Mouse (Mus musculus): ENCODE data around the gene Nfe2. TPM values are rescaled to one million over a fixed set of nuclear protein-coding genes. Genes with fewer than 3 reads are reported as not detected.

The Nfe2 gene
- polyA plus RNA-seq, 1 experiment from 2014 or later = 3.8 TPM

- H3K4me1 ChIP-seq = peaks cover 97% of the 10 kb centered on the region
- peak overlapping the region; percentile 35 for H3K4me3 ChIP-seq
- peak; percentile 77 for ATAC-seq (ENCODE audit: low FRiP score, low read depth)
- peak overlapping the region; percentile 48 for H3K9ac ChIP-seq (replicated peaks)
- H3K4me2 ChIP-seq (replicated peaks) = peak overlapping the region; percentile 56
- H3K27me3 ChIP-seq = no peaks in the 10 kb centered on the region
- WGBS = 2% methylated on average over 18 of the region's 18 CpGs
- peak overlapping the region; percentile 97 for H3K27ac ChIP-seq (replicated peaks)
- H3K36me3 ChIP-seq = peaks cover 8% of the 10 kb centered on the region; the same call in 1 of the 2 replicates
- no peaks in the 10 kb centered on the region for H3K9me3 ChIP-seq
Observed at GRCm38 (mm10) chr15:103300067-103300471, 41.9 kb upstream of the Nfe2 start.

GRCm38 (mm10) chr15:103299644-103300043 is 41.4 kb upstream of the Nfe2 start:
- no peaks in the 10 kb centered on the region for H3K27me3 ChIP-seq
- H3K9me3 ChIP-seq = no peaks in the 10 kb centered on the region
- H3K27ac ChIP-seq (replicated peaks) = peak overlapping the region; percentile 97
- ATAC-seq (ENCODE audit: low FRiP score, low read depth) = no peak
- peaks cover 95% of the 10 kb centered on the region for H3K4me1 ChIP-seq
- H3K36me3 ChIP-seq = peaks cover 8% of the 10 kb centered on the region
- 14% methylated on average over 8 of the region's 8 CpGs for whole genome bisulfite sequencing
- peak overlapping the region; percentile 35 for H3K4me3 ChIP-seq
- peak overlapping the region; percentile 56 for H3K4me2 ChIP-seq (replicated peaks)
- peak overlapping the region; percentile 48 for H3K9ac ChIP-seq (replicated peaks)

- ATAC-seq (ENCODE audit: low FRiP score, low read depth) = no peak
- Histone ChIP-seq H3K9ac (replicated peaks) (peak overlapping the region; percentile 48; the same call in 1 of the 2 replicates), H3K9me3 (no peaks in the 10 kb centered on the region), H3K27me3 (no peaks in the 10 kb centered on the region), H3K36me3 (peaks cover 11% of the 10 kb centered on the region), H3K4me2 (replicated peaks) (peak overlapping the region; percentile 56), H3K4me3 (no peak overlapping the region), H3K27ac (replicated peaks) (peak overlapping the region; percentile 97), H3K4me1 (peaks cover 89% of the 10 kb centered on the region)
- 67% methylated on average over 5 of the region's 5 CpGs for WGBS
Observed at GRCm38 (mm10) chr15:103298861-103299616, 40.8 kb upstream of the Nfe2 start.

- Histone ChIP-seq H3K9me3 (no peaks in the 10 kb centered on the region), H3K27ac (replicated peaks) (peak overlapping the region; percentile 97), H3K27me3 (no peaks in the 10 kb centered on the region), H3K4me3 (no peak overlapping the region), H3K4me1 (peaks cover 79% of the 10 kb centered on the region), H3K36me3 (peaks cover 20% of the 10 kb centered on the region), H3K4me2 (replicated peaks) (no peak overlapping the region), H3K9ac (replicated peaks) (no peak overlapping the region)
- WGBS = 59% methylated on average over 3 of the region's 3 CpGs
- no peak for ATAC-seq (ENCODE audit: low FRiP score, low read depth)
Observed at GRCm38 (mm10) chr15:103298026-103298425, 39.8 kb upstream of the Nfe2 start.

GRCm38 (mm10) chr15:103297313-103297712 is 39.1 kb upstream of the Nfe2 start:
- H3K27me3 ChIP-seq = no peaks in the 10 kb centered on the region
- no peaks in the 10 kb centered on the region for H3K9me3 ChIP-seq
- 55% methylated on average over 6 of the region's 6 CpGs for WGBS
- H3K36me3 ChIP-seq = peaks cover 27% of the 10 kb centered on the region
- no peak overlapping the region for H3K9ac ChIP-seq (replicated peaks)
- peaks cover 72% of the 10 kb centered on the region for H3K4me1 ChIP-seq
- no peak overlapping the region for H3K4me3 ChIP-seq
- no peak for ATAC-seq (ENCODE audit: low FRiP score, low read depth)
- H3K27ac ChIP-seq (replicated peaks) = peak overlapping the region; percentile 97
- H3K4me2 ChIP-seq (replicated peaks) = no peak overlapping the region

GRCm38 (mm10) chr15:103295851-103296250 is 37.6 kb upstream of the Nfe2 start:
- WGBS = 8% methylated on average over 5 of the region's 5 CpGs
- no peaks in the 10 kb centered on the region for H3K9me3 ChIP-seq
- peak overlapping the region; percentile 63 for H3K27ac ChIP-seq (replicated peaks)
- no peak for ATAC-seq (ENCODE audit: low FRiP score, low read depth)
- no peak overlapping the region for H3K4me3 ChIP-seq
- no peak overlapping the region for H3K9ac ChIP-seq (replicated peaks)
- H3K4me2 ChIP-seq (replicated peaks) = no peak overlapping the region
- H3K4me1 ChIP-seq = peaks cover 57% of the 10 kb centered on the region
- H3K27me3 ChIP-seq = no peaks in the 10 kb centered on the region
- H3K36me3 ChIP-seq = peaks cover 41% of the 10 kb centered on the region

- peaks cover 46% of the 10 kb centered on the region for H3K4me1 ChIP-seq
- WGBS = 69% methylated on average over 2 of the region's 2 CpGs
- H3K4me3 ChIP-seq = no peak overlapping the region
- H3K9me3 ChIP-seq = no peaks in the 10 kb centered on the region
- H3K4me2 ChIP-seq (replicated peaks) = no peak overlapping the region
- no peak for ATAC-seq (ENCODE audit: low FRiP score, low read depth)
- H3K27ac ChIP-seq (replicated peaks) = no peak overlapping the region
- peaks cover 50% of the 10 kb centered on the region for H3K36me3 ChIP-seq
- no peaks in the 10 kb centered on the region for H3K27me3 ChIP-seq
- no peak overlapping the region for H3K9ac ChIP-seq (replicated peaks)
Observed at GRCm38 (mm10) chr15:103294649-103295048, 36.4 kb upstream of the Nfe2 start.

GRCm38 (mm10) chr15:103293375-103293774 is 35.2 kb upstream of the Nfe2 start:
- H3K4me3 ChIP-seq = no peak overlapping the region
- H3K36me3 ChIP-seq = peaks cover 56% of the 10 kb centered on the region
- no peaks in the 10 kb centered on the region for H3K9me3 ChIP-seq

GRCm38 (mm10) chr15:103292673-103293345 is 34.6 kb upstream of the Nfe2 start:
- no peak overlapping the region for H3K4me2 ChIP-seq (replicated peaks)
- no peaks in the 10 kb centered on the region for H3K27me3 ChIP-seq
- no peak overlapping the region for H3K9ac ChIP-seq (replicated peaks)
- peaks cover 36% of the 10 kb centered on the region for H3K4me1 ChIP-seq
- ATAC-seq (ENCODE audit: low FRiP score, low read depth) = no peak
- H3K4me3 ChIP-seq = no peak overlapping the region
- H3K9me3 ChIP-seq = no peaks in the 10 kb centered on the region
- H3K27ac ChIP-seq (replicated peaks) = no peak overlapping the region
- WGBS = 96% methylated on average over 4 of the region's 4 CpGs
- H3K36me3 ChIP-seq = peaks cover 52% of the 10 kb centered on the region

More at GRCm38 (mm10) chr15:103293375-103293774, 35.2 kb upstream of the Nfe2 start:
- H3K27me3 ChIP-seq = no peaks in the 10 kb centered on the region
- H3K4me1 ChIP-seq = peaks cover 42% of the 10 kb centered on the region
- 97% methylated on average over 2 of the region's 2 CpGs for WGBS
- no peak overlapping the region for H3K27ac ChIP-seq (replicated peaks)
- no peak overlapping the region for H3K9ac ChIP-seq (replicated peaks)
- ATAC-seq (ENCODE audit: low FRiP score, low read depth) = no peak
- H3K4me2 ChIP-seq (replicated peaks) = no peak overlapping the region

GRCm38 (mm10) chr15:103290843-103291242 is 32.6 kb upstream of the Nfe2 start:
- WGBS = 94% methylated on average over 9 of the region's 9 CpGs

GRCm38 (mm10) chr15:103290417-103290816 is 32.2 kb upstream of the Nfe2 start:
- WGBS = 82% methylated on average over 6 of the region's 6 CpGs
- H3K36me3 ChIP-seq = peaks cover 48% of the 10 kb centered on the region
- no peaks in the 10 kb centered on the region for H3K9me3 ChIP-seq
- 0 out of 2 replicates have a peak overlapping the region, but pooled peaks have one; percentile 24 for H3K9ac ChIP-seq (replicated peaks)
- H3K4me3 ChIP-seq = no peak overlapping the region
- 0 out of 2 replicates have a peak overlapping the region, but pooled peaks have one; percentile 58 for H3K27ac ChIP-seq (replicated peaks)
- no peaks in the 10 kb centered on the region for H3K27me3 ChIP-seq
- peaks cover 17% of the 10 kb centered on the region for H3K4me1 ChIP-seq
- H3K4me2 ChIP-seq (replicated peaks) = no peak overlapping the region
- ATAC-seq (ENCODE audit: low FRiP score, low read depth) = no peak

More at GRCm38 (mm10) chr15:103290843-103291242, 32.6 kb upstream of the Nfe2 start:
- no peak for ATAC-seq (ENCODE audit: low FRiP score, low read depth)
- no peak overlapping the region for H3K4me3 ChIP-seq
- peaks cover 17% of the 10 kb centered on the region for H3K4me1 ChIP-seq
- H3K27me3 ChIP-seq = no peaks in the 10 kb centered on the region
- H3K36me3 ChIP-seq = peaks cover 50% of the 10 kb centered on the region
- no peak overlapping the region for H3K9ac ChIP-seq (replicated peaks)
- no peaks in the 10 kb centered on the region for H3K9me3 ChIP-seq
- H3K4me2 ChIP-seq (replicated peaks) = no peak overlapping the region
- H3K27ac ChIP-seq (replicated peaks) = no peak overlapping the region

- H3K4me3 ChIP-seq = no peak overlapping the region
- ATAC-seq (ENCODE audit: low FRiP score, low read depth) = no peak
- no peaks in the 10 kb centered on the region for H3K9me3 ChIP-seq
- H3K27me3 ChIP-seq = no peaks in the 10 kb centered on the region
- peak overlapping the region; percentile 24; the same call in 1 of the 2 replicates for H3K9ac ChIP-seq (replicated peaks)
- WGBS = 45% methylated on average over 5 of the region's 5 CpGs
- no peak overlapping the region for H3K4me2 ChIP-seq (replicated peaks)
- peak overlapping the region; percentile 58 for H3K27ac ChIP-seq (replicated peaks)
- H3K36me3 ChIP-seq = peaks cover 47% of the 10 kb centered on the region
- H3K4me1 ChIP-seq = peaks cover 23% of the 10 kb centered on the region
Observed at GRCm38 (mm10) chr15:103289600-103289999, 31.4 kb upstream of the Nfe2 start.
